Mouse (Mus musculus) intestine, embryonic 14.5 days (tissue): Measurements from ENCODE around the gene Chaf1a. TPM values are rescaled to one million over a fixed set of nuclear protein-coding genes. Genes with fewer than 3 reads are reported as not detected.

Experiments used
- ATAC-seq: fragments of 200-750 bp; cut with Nextera tagmentation; replicated peaks from 2 replicates; pipeline ENCODE4 v1.8.0; 2017; ENCODE audit warnings: low read depth, moderate number of reproducible peaks, moderate TSS enrichment, moderate library complexity; ENCODE audit not compliant: low FRiP score, low TSS enrichment
- DNase-seq: peaks from one replicate; pipeline ENCODE4 v3.0.0-alpha.2; 2018; ENCODE audit warnings: low spot score
- H3K27ac ChIP-seq: fragments of 300-500 bp; sonication (generic); 2 replicates; pipeline ENCODE4 v1.5.1; 2014; ENCODE audit warnings: low read depth, mild to moderate bottlenecking, control low read depth
- H3K27me3 ChIP-seq: fragments of 300-500 bp; sonication (generic); replicated peaks from 2 replicates; pipeline ENCODE4 v1.6.1; 2014; ENCODE audit warnings: low read length, control low read depth; ENCODE audit not compliant: control insufficient read depth, insufficient read depth
- H3K36me3 ChIP-seq: fragments of 300-500 bp; sonication (generic); 2 replicates; pipeline ENCODE4 v1.6.1; 2014; ENCODE audit warnings: low read length, control low read depth; ENCODE audit not compliant: control insufficient read depth, insufficient read depth
- H3K4me1 ChIP-seq: fragments of 300-500 bp; sonication (generic); replicated peaks from 2 replicates; pipeline ENCODE4 v1.6.1; 2014; ENCODE audit warnings: low read length, control low read depth, mixed read lengths; ENCODE audit not compliant: control insufficient read depth, insufficient read depth
- H3K4me2 ChIP-seq: fragments of 300-500 bp; sonication (generic); 2 replicates; pipeline ENCODE4 v1.6.1; 2014; ENCODE audit warnings: low read length
- H3K4me3 ChIP-seq: fragments of 300-500 bp; sonication (generic); 2 replicates; pipeline ENCODE4 v1.5.1; 2014; ENCODE audit warnings: low read depth, low read length, control low read depth, mixed read lengths
- H3K9ac ChIP-seq: fragments of 300-500 bp; sonication (generic); 2 replicates; pipeline ENCODE4 v1.6.1; 2014; ENCODE audit warnings: mild to moderate bottlenecking, low read length
- H3K9me3 ChIP-seq: fragments of 300-500 bp; sonication (generic); 2 replicates; pipeline ENCODE4 v1.6.1; 2016; ENCODE audit warnings: low read length, control low read depth; ENCODE audit not compliant: control insufficient read depth
- WGBS: fragments of 180-500 bp; shearing (Covaris S2); extraction: QIAGEN DNeasy Blood & Tissue Kit; methylation state at CpG from one replicate; pipeline ENCODE4 v1.1.7; 2014; 5-methylcytosine and 5-hydroxymethylcytosine counted together
- polyA plus RNA-seq: library from polyadenylated mRNA; unstranded; fragments of >200 nt; fragmentation: Nextera tagmentation; extraction: Ambion mirVana; gene quantifications from 2 replicates; pipeline ENCODE4 v1.2.1, GENCODE M21; 2014

Gene Chaf1a
- polyA plus RNA-seq, 1 experiment from 2014 or later = 21.8 TPM

- peaks cover 35% of the 10 kb centered on the region for H3K36me3 ChIP-seq
- DNase-seq = no peak
- no peak overlapping the region for H3K9ac ChIP-seq
- no peak overlapping the region for H3K27ac ChIP-seq
- no peaks in the 10 kb centered on the region for H3K9me3 ChIP-seq
- 75% methylated on average over 5 of the region's 5 CpGs for WGBS
- H3K4me1 ChIP-seq = no peaks in the 10 kb centered on the region
- H3K27me3 ChIP-seq = no peaks in the 10 kb centered on the region
- no peak overlapping the region for H3K4me2 ChIP-seq
- ATAC-seq = no peak
- no peak overlapping the region for H3K4me3 ChIP-seq
Observed at GRCm38 (mm10) chr17:56023386-56023785, 16.9 kb upstream of the Chaf1a start.

GRCm38 (mm10) chr17:56024476-56024875, 15.8 kb upstream of the Chaf1a start:
- no peak overlapping the region for H3K4me3 ChIP-seq
- WGBS = 57% methylated on average over 2 of the region's 2 CpGs
- H3K4me2 ChIP-seq = no peak overlapping the region
- DNase-seq = no peak
- no peaks in the 10 kb centered on the region for H3K27me3 ChIP-seq
- H3K27ac ChIP-seq = no peak overlapping the region
- H3K36me3 ChIP-seq = peaks cover 36% of the 10 kb centered on the region
- no peaks in the 10 kb centered on the region for H3K4me1 ChIP-seq
- H3K9ac ChIP-seq = no peak overlapping the region
- no peaks in the 10 kb centered on the region for H3K9me3 ChIP-seq
- ATAC-seq = no peak

- DNase-seq (no peak), ATAC-seq (no peak)
- H3K4me1 ChIP-seq = no peaks in the 10 kb centered on the region
- no peak overlapping the region for H3K27ac ChIP-seq
- H3K36me3 ChIP-seq = peaks cover 34% of the 10 kb centered on the region
- H3K4me3 ChIP-seq = no peak overlapping the region
- no peak overlapping the region for H3K9ac ChIP-seq
- no peak overlapping the region for H3K4me2 ChIP-seq
- 77% methylated on average over 5 of the region's 5 CpGs for WGBS
- H3K27me3 ChIP-seq = no peaks in the 10 kb centered on the region
- H3K9me3 ChIP-seq = no peaks in the 10 kb centered on the region
Observed at GRCm38 (mm10) chr17:56024931-56025330, 15.3 kb upstream of the Chaf1a start.

DNA sequence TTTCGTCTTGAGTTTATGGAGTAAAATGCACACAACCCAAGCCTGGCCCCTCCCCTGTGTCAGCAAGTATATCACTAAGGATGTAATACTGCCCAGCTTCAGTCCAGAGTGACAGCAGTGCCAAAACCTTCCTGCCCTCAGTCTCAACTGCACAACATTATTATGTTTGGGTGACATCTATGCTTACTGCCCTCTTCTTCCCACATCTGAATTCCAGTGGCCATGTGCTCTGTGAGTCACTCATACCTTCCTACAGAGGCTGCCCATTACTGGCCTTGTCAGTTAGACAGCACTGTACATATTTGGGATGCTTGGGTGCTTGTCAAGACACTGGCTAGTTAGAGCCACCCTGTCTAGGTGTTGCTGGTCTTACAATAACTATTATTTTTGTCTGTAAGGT, 13.9 kb upstream of the Chaf1a start:
- DNase-seq (no peak), ATAC-seq (no peak)
- Histone ChIP-seq H3K9me3 (no peaks in the 10 kb centered on the region), H3K27me3 (no peaks in the 10 kb centered on the region), H3K9ac (no peak overlapping the region), H3K27ac (no peak overlapping the region), H3K4me3 (no peak overlapping the region), H3K4me1 (no peaks in the 10 kb centered on the region), H3K36me3 (peaks cover 27% of the 10 kb centered on the region), H3K4me2 (no peak overlapping the region)
- 83% methylated on average over 1 of the region's 1 CpGs for WGBS

GRCm38 (mm10) chr17:56026881-56027280, 13.4 kb upstream of the Chaf1a start:
- no peak overlapping the region for H3K9ac ChIP-seq
- WGBS = 79% methylated on average over 1 of the region's 1 CpGs
- no peak overlapping the region for H3K4me2 ChIP-seq
- H3K27ac ChIP-seq = no peak overlapping the region
- no peaks in the 10 kb centered on the region for H3K27me3 ChIP-seq
- H3K36me3 ChIP-seq = peaks cover 27% of the 10 kb centered on the region
- no peaks in the 10 kb centered on the region for H3K4me1 ChIP-seq
- no peak for ATAC-seq
- no peak overlapping the region for H3K4me3 ChIP-seq
- DNase-seq = no peak
- no peaks in the 10 kb centered on the region for H3K9me3 ChIP-seq

DNA sequence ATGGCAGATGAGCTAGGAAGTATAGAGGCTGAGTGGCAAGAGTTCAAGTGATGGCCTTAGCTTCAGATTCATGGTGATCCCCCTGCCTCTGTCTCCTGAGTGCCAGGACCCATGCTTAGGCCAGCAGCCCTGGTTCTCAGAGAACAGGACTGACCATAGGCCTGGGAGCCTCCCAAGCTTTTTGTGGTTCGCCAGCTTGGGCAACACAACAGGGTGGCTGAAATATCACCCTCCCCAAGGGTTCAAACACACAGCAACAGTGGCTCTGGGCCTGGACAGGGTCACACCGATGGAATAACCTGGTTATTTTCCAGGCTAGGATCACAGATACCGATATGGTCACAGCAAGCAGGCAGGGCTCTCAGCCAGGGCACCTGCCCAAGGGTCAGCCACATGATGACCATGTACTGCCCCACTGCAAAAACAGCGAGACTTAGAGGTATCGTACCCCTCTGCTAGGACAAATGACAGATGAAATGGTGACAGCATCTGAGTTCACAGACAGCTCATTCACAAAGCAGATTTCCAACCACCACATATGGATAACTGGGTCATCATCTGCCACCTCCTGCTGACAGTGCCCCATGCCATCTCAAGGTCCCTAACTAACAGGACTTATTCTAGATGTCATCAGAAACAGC, 12.3 kb upstream of the Chaf1a start:
- ATAC-seq (no peak), DNase-seq (no peak)
- no peaks in the 10 kb centered on the region for H3K9me3 ChIP-seq
- no peak overlapping the region for H3K4me2 ChIP-seq
- 93% methylated on average over 5 of the region's 5 CpGs for WGBS
- no peaks in the 10 kb centered on the region for H3K27me3 ChIP-seq
- H3K9ac ChIP-seq = no peak overlapping the region
- H3K4me3 ChIP-seq = no peak overlapping the region
- peaks cover 6% of the 10 kb centered on the region; the same call in 1 of the 2 replicates for H3K4me1 ChIP-seq
- no peak overlapping the region for H3K27ac ChIP-seq
- H3K36me3 ChIP-seq = peaks cover 27% of the 10 kb centered on the region

GRCm38 (mm10) chr17:56030238-56030870, 9.9 kb upstream of the Chaf1a start:
- peaks cover 36% of the 10 kb centered on the region for H3K36me3 ChIP-seq
- H3K27ac ChIP-seq = no peak overlapping the region
- DNase-seq (no peak), ATAC-seq (no peak)
- no peaks in the 10 kb centered on the region for H3K27me3 ChIP-seq
- WGBS = 87% methylated on average over 9 of the region's 9 CpGs
- H3K4me2 ChIP-seq = no peak overlapping the region
- H3K9ac ChIP-seq = no peak overlapping the region
- H3K4me1 ChIP-seq = peaks cover 17% of the 10 kb centered on the region
- no peak overlapping the region for H3K4me3 ChIP-seq
- no peaks in the 10 kb centered on the region for H3K9me3 ChIP-seq

GRCm38 (mm10) chr17:56030919-56031318, 9.3 kb upstream of the Chaf1a start:
- H3K9me3 ChIP-seq = no peaks in the 10 kb centered on the region
- H3K4me1 ChIP-seq = peaks cover 21% of the 10 kb centered on the region
- no peak overlapping the region for H3K9ac ChIP-seq
- DNase-seq (no peak), ATAC-seq (no peak)
- 63% methylated on average over 5 of the region's 5 CpGs for WGBS
- H3K36me3 ChIP-seq = peaks cover 36% of the 10 kb centered on the region
- H3K27ac ChIP-seq = no peak overlapping the region
- H3K27me3 ChIP-seq = no peaks in the 10 kb centered on the region
- H3K4me3 ChIP-seq = no peak overlapping the region
- H3K4me2 ChIP-seq = no peak overlapping the region

- Histone ChIP-seq H3K4me1 (peaks cover 21% of the 10 kb centered on the region), H3K9ac (no peak overlapping the region), H3K27me3 (no peaks in the 10 kb centered on the region), H3K27ac (no peak overlapping the region), H3K4me2 (no peak overlapping the region), H3K9me3 (no peaks in the 10 kb centered on the region), H3K36me3 (peaks cover 36% of the 10 kb centered on the region), H3K4me3 (no peak overlapping the region)
- ATAC-seq (no peak), DNase-seq (no peak)
- 85% methylated on average over 7 of the region's 7 CpGs for WGBS
Observed at GRCm38 (mm10) chr17:56031431-56031830, 8.8 kb upstream of the Chaf1a start.
